Mouse (Mus musculus) urinary bladder, postnatal 25 days (tissue): Measurements from ENCODE around the gene Mrps6.
A peak's percentile ranks its signal among the peaks of the same experiment; 100 is the strongest.
"Not testable (repeated sequence)": the region's sequence is repeated elsewhere in the genome, so short reads cannot be mapped to it uniquely, and the experiment has no call there.

Experiments
- DNase-seq: peaks from one replicate; pipeline ENCODE4 v3.0.0; 2022; ENCODE audit warnings: low spot score

Mrps6 gene

GRCm38 (mm10) chr16:92062832-92063231, 4.8 kb downstream of the Mrps6 start:
- DNase-seq = no peak

- DNase-seq = no peak
These were observed 6.7 kb downstream of the Mrps6 start for GRCm38 (mm10) chr16:92064801-92065200.

- no peak for DNase-seq
These were observed 12.3 kb downstream of the Mrps6 start for GRCm38 (mm10) chr16:92070338-92070737.

- DNase-seq = no peak
These were observed 18.7 kb downstream of the Mrps6 start for GRCm38 (mm10) chr16:92076797-92077196.

- no peak for DNase-seq
These were observed 25.8 kb downstream of the Mrps6 start for GRCm38 (mm10) chr16:92083771-92084453.

- DNase-seq = no peak
These were observed 31.2 kb downstream of the Mrps6 start for GRCm38 (mm10) chr16:92089225-92089624.

- no peak for DNase-seq
These were observed 33.8 kb downstream of the Mrps6 start for GRCm38 (mm10) chr16:92091876-92092275.

GRCm38 (mm10) chr16:92098351-92099051, 40.4 kb downstream of the Mrps6 start:
- no peak for DNase-seq

- no peak for DNase-seq
These were observed 41.5 kb downstream of the Mrps6 start for GRCm38 (mm10) chr16:92099598-92099997.

- DNase-seq = no peak
These were observed 42.0 kb downstream of the Mrps6 start for GRCm38 (mm10) chr16:92100111-92100510.

- no peak for DNase-seq
These were observed 44.0 kb downstream of the Mrps6 start for GRCm38 (mm10) chr16:92102115-92102514.

- not testable (repeated sequence) for DNase-seq
These were observed 44.9 kb downstream of the Mrps6 start for GRCm38 (mm10) chr16:92102931-92103330.

- DNase-seq = no peak
These were observed 45.7 kb downstream of the Mrps6 start for GRCm38 (mm10) chr16:92103572-92104331.

GRCm38 (mm10) chr16:92104332-92104590, 46.2 kb downstream of the Mrps6 start:
- DNase-seq = no peak

GRCm38 (mm10) chr16:92104951-92105350, 46.9 kb downstream of the Mrps6 start:
- no peak for DNase-seq

- no peak for DNase-seq
These were observed 47.6 kb downstream of the Mrps6 start for GRCm38 (mm10) chr16:92105631-92106030.

- DNase-seq = no peak
These were observed 49.3 kb downstream of the Mrps6 start for GRCm38 (mm10) chr16:92107346-92107745.

- DNase-seq = no peak
These were observed 56.7 kb downstream of the Mrps6 start for GRCm38 (mm10) chr16:92114706-92115241.

- peak; percentile 13 for DNase-seq
These were observed 57.7 kb downstream of the Mrps6 start for GRCm38 (mm10) chr16:92115611-92116421.

- no peak for DNase-seq
These were observed 59.5 kb downstream of the Mrps6 start for GRCm38 (mm10) chr16:92117337-92118209.

- DNase-seq = no peak
These were observed 61.0 kb downstream of the Mrps6 start for GRCm38 (mm10) chr16:92119013-92119515.
